Mouse (Mus musculus): ENCODE measurements at regions not wholly inside any gene's neighbourhood (a gene's known extent, or its start where the extent isn't known, plus 50 kb on each side); places are given as distances from the start of the nearest gene placed in this dataset.

GRCm38 (mm10) chr5:75358869-75359268, 206.8 kb downstream of the Pdgfra start:
- TF ChIP-seq POLR2A (IDR thresholded peaks at IDR 0.05; ENCODE audit: low read depth, low read length) (no peak), CTCF (conservative IDR thresholded peaks at IDR 0.05; ENCODE audit: insufficient read depth, insufficient read length, low read depth, low read length) (no peak)

Data from kidney, adult 2 months (tissue).